Mouse (Mus musculus): ENCODE measurements around the gene Dync1li1.

GRCm38 (mm10) chr9:114679944-114680343, 8.6 kb upstream of the Dync1li1 start:
- TF ChIP-seq CTCF (IDR thresholded peaks at IDR 0.05; ENCODE audit: control insufficient read depth, insufficient read depth, low read length) (no peak), POLR2A (IDR thresholded peaks at IDR 0.05; ENCODE audit: borderline replicate concordance, control insufficient read depth, low read depth, low read length) (no peak)
